Mouse (Mus musculus) small intestine, adult 2 months (tissue): ENCODE measurements around the gene Cckar. TPM values are rescaled to one million over a fixed set of nuclear protein-coding genes. Genes with fewer than 3 reads are reported as not detected.

Source experiments
- H3K27ac ChIP-seq: fragments of 200-500 bp; 2 replicates; pipeline ENCODE4 v1.5.1; 2012; ENCODE audit warnings: low read depth, low read length, control low read depth, inconsistent platforms; ENCODE audit not compliant: insufficient read depth
- H3K27me3 ChIP-seq: fragments of 200-500 bp; 2 replicates; pipeline ENCODE4 v1.6.1; 2012; ENCODE audit warnings: mild to moderate bottlenecking, moderate library complexity, low read length, inconsistent platforms; ENCODE audit not compliant: control insufficient read depth, insufficient read depth
- H3K36me3 ChIP-seq: fragments of 200-500 bp; 2 replicates; pipeline ENCODE4 v1.6.1; 2012; ENCODE audit warnings: mild to moderate bottlenecking, low read length, control low read depth, inconsistent platforms; ENCODE audit not compliant: control insufficient read depth, insufficient read depth
- H3K4me1 ChIP-seq: fragments of 200-500 bp; 2 replicates; pipeline ENCODE4 v1.6.1; 2012; ENCODE audit warnings: low read length, inconsistent platforms, mixed read lengths; ENCODE audit not compliant: control insufficient read depth, insufficient read depth, insufficient read length
- H3K4me3 ChIP-seq: fragments of 200-500 bp; 2 replicates; pipeline ENCODE4 v1.5.1; 2012; ENCODE audit warnings: low read depth, mild to moderate bottlenecking, control low read depth, inconsistent platforms, low read length, moderate library complexity
- CTCF ChIP-seq: fragments of 200-500 bp; IDR thresholded peaks from 2 replicates; pipeline ENCODE4 v1.5.1; 2012; ENCODE audit warnings: low read depth, mild to moderate bottlenecking, control low read depth, inconsistent platforms, low read length, moderate library complexity, mixed read lengths; ENCODE audit not compliant: insufficient replicate concordance, insufficient read length; ENCODE audit errors: extremely low read depth
- POLR2A ChIP-seq: fragments of 200-500 bp; IDR thresholded peaks from 2 replicates; pipeline ENCODE4 v1.6.1; 2012; ENCODE audit warnings: low read depth, mild to moderate bottlenecking, control low read depth, inconsistent platforms, low read length, moderate library complexity
- WGBS: fragments of 180-500 bp; shearing (Covaris S2); methylation state at CpG from one replicate; pipeline ENCODE4 v1.1.7; 2018; 5-methylcytosine and 5-hydroxymethylcytosine counted together
- polyA plus RNA-seq: library from polyadenylated mRNA; depleted of rRNA; stranded (reverse); fragments of >200 nt; gene quantifications from 2 replicates; pipeline ENCODE4 v1.2.3, GENCODE M21; 2012

Gene Cckar
- polyA plus RNA-seq, 1 experiment, result 0.11 TPM

- no peak overlapping the region for H3K27ac ChIP-seq
- H3K36me3 ChIP-seq, result no peaks in the 10 kb centered on the region
- TF ChIP-seq POLR2A (no peak), CTCF (no peak)
- WGBS, result 67% methylated on average over 4 of the region's 4 CpGs
- no peak overlapping the region for H3K4me3 ChIP-seq
- no peaks in the 10 kb centered on the region for H3K27me3 ChIP-seq
- H3K4me1 ChIP-seq, result no peaks in the 10 kb centered on the region
Measured at GRCm38 (mm10) chr5:53708191-53708590, 686 bp upstream of the Cckar start.

- WGBS, result 82% methylated on average over 14 of the region's 14 CpGs
- no peak for TF ChIP-seq POLR2A
- no peak for TF ChIP-seq CTCF
- Histone ChIP-seq H3K36me3 (no peaks in the 10 kb centered on the region), H3K27me3 (no peaks in the 10 kb centered on the region), H3K4me1 (no peaks in the 10 kb centered on the region), H3K4me3 (no peak overlapping the region), H3K27ac (no peak overlapping the region)
Measured at GRCm38 (mm10) chr5:53702686-53703085, 4.8 kb downstream of the Cckar start.

GRCm38 (mm10) chr5:53697794-53698193 lies 9.7 kb downstream of the Cckar start:
- H3K4me1 ChIP-seq, result no peaks in the 10 kb centered on the region
- WGBS, result 63% methylated on average over 9 of the region's 9 CpGs
- no peaks in the 10 kb centered on the region for H3K27me3 ChIP-seq
- no peaks in the 10 kb centered on the region for H3K36me3 ChIP-seq
- no peak overlapping the region for H3K27ac ChIP-seq
- H3K4me3 ChIP-seq, result no peak overlapping the region
- TF ChIP-seq CTCF, result no peak
- TF ChIP-seq POLR2A, result no peak

GRCm38 (mm10) chr5:53696701-53697100 lies 10.8 kb downstream of the Cckar start:
- TF ChIP-seq POLR2A (no peak), CTCF (no peak)
- 72% methylated on average over 3 of the region's 3 CpGs for WGBS
- H3K4me1 ChIP-seq, result no peaks in the 10 kb centered on the region

GRCm38 (mm10) chr5:53692662-53693061 lies 14.8 kb downstream of the Cckar start:
- 94% methylated on average over 1 of the region's 1 CpGs for WGBS
- Histone ChIP-seq H3K27ac (no peak overlapping the region), H3K4me1 (no peaks in the 10 kb centered on the region), H3K27me3 (no peaks in the 10 kb centered on the region), H3K36me3 (no peaks in the 10 kb centered on the region), H3K4me3 (no peak overlapping the region)
- no peak for TF ChIP-seq CTCF
- no peak for TF ChIP-seq POLR2A

More at GRCm38 (mm10) chr5:53696701-53697100, 10.8 kb downstream of the Cckar start:
- no peaks in the 10 kb centered on the region for H3K36me3 ChIP-seq
- no peak overlapping the region for H3K27ac ChIP-seq
- no peaks in the 10 kb centered on the region for H3K27me3 ChIP-seq
- H3K4me3 ChIP-seq, result no peak overlapping the region

- H3K27ac ChIP-seq, result no peak overlapping the region
- WGBS, result 73% methylated on average over 8 of the region's 8 CpGs
Measured at GRCm38 (mm10) chr5:53692100-53692499, 15.4 kb downstream of the Cckar start.

GRCm38 (mm10) chr5:53691577-53691976 lies 15.9 kb downstream of the Cckar start:
- 61% methylated on average over 3 of the region's 3 CpGs for WGBS
- H3K36me3 ChIP-seq, result no peaks in the 10 kb centered on the region
- H3K27ac ChIP-seq, result no peak overlapping the region
- H3K27me3 ChIP-seq, result no peaks in the 10 kb centered on the region
- H3K4me3 ChIP-seq, result no peak overlapping the region
- no peaks in the 10 kb centered on the region for H3K4me1 ChIP-seq
- TF ChIP-seq CTCF (no peak), POLR2A (no peak)

More at GRCm38 (mm10) chr5:53692100-53692499, 15.4 kb downstream of the Cckar start:
- H3K36me3 ChIP-seq, result no peaks in the 10 kb centered on the region
- TF ChIP-seq CTCF, result no peak
- no peak for TF ChIP-seq POLR2A
- no peaks in the 10 kb centered on the region for H3K27me3 ChIP-seq
- no peaks in the 10 kb centered on the region for H3K4me1 ChIP-seq
- H3K4me3 ChIP-seq, result no peak overlapping the region
